Mouse (Mus musculus) retina, postnatal 1 day (tissue): ENCODE results near the gene Tgfa.
A peak's percentile ranks its signal among the peaks of the same experiment; 100 is the strongest.

Experiments
- DNase-seq: peaks from one replicate; pipeline ENCODE4 v3.0.0-alpha.2; 2012

Tgfa gene

GRCm38 (mm10) chr6:86188741-86189480 is 6.1 kb upstream of the Tgfa start:
- DNase-seq: no peak

DNA sequence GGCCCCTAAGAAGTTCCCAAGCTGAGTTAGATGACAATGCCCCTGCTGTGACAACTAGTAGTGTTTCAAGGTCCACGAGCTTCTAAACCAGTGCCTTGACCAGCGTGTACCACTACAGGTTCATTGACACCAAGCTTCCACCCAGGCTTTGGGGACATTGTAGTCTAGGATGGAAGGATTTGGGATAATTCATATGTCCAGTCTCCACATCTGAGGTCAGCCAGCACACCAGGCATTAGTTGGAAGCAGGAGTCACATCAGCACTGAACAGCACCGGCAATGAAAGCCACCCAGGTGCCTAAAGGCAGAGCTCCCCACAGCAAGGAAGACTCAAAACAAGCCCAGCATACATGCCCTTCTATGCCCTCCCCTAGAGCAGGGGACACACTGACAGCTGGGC is 4.4 kb upstream of the Tgfa start:
- no peak for DNase-seq

DNA sequence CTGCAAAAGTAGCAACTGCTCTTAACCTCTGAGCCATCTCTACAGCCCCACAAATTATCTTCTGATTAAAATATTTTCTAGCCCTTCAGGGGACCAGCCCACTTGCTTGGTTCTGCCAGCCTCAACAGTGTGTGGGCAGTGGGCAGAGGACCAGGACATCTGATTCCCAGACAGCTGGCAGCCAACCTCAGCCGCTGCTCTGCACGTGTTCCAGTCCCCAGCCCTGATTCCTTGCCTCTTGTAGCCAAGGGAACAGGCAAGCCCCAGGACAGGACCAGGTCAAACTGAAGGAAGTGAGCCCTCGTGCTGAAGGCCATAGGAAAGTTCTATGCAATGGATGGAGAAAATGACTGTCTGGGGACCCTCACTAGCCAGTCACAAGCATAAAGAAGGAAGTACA is 2.0 kb upstream of the Tgfa start:
- DNase-seq: no peak

DNA sequence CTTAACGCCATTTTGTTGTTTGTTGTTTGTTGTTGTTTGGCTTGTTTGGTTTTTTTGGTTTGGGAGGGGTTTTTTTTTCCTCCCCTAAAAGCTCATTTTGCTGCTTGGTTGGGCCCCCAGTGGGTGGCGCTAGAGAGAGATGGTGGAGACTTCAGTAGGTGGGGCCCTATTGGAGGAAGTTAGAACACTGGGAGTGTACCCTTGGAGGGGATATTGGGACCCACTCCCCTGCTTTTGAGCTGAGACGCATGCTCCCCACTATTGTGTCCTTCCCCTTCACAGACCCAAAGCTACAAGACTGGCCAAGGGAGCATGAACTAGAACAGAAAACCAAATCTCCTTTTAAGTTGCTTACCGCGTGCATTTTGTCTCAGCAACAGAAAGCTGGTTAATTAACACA is 1.1 kb upstream of the Tgfa start:
- peak; percentile 46 for DNase-seq

DNA sequence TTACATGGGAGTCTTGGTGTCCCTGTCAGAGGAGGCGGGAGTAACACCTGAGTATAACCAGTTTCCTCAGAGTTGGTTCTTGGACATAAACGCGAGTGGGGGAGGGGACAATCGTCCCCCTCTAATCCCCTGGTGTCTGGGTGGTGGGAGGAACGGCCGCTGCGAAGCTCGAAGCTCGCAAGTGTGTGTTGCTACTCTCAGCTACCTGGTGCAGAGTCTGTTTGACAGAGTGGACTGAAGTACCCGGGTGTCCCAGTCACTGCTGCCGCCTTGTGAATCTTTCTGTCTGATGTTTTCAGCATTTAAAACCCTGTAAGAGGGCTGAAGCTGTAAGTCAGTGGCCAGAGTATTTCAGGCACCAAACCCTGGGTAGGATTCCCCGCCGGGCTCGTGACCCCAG is 1.0 kb downstream of the Tgfa start:
- peak; percentile 40 for DNase-seq

DNA sequence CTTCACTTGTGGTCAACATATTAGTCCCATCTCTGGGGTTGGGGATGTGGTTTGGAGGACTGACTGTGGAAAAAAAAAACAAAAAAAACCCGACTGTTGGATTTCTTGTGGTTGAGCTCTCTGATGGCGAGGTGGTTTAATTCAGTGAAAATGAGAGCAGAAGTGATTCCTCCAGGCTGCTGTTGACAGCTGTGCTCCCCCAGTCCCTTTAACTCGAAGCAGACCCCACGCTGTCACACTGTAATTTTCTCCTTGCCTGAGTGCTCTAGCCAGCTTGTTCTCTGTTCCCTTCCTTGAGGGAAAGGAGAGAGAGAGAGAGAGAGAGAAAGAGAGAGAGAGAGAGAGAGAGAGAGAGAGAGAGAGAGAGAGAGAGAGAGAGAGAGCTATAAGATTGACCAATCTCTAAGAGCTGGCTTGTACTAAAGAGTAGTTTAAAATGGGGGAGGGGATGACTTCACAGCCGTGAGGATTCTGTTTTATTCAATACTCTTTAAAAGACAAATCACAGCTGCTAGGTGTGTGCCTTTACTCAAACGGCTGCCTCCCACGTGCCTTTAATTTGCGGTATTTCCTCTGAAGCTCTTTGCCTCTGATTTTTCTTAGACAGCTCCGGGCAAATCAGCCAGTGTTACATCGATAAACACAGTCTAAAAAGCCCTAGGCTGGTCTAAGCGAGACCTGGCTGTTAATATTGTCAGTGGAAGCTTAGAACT is 2.3 kb downstream of the Tgfa start:
- peak; percentile 17 for DNase-seq

DNA sequence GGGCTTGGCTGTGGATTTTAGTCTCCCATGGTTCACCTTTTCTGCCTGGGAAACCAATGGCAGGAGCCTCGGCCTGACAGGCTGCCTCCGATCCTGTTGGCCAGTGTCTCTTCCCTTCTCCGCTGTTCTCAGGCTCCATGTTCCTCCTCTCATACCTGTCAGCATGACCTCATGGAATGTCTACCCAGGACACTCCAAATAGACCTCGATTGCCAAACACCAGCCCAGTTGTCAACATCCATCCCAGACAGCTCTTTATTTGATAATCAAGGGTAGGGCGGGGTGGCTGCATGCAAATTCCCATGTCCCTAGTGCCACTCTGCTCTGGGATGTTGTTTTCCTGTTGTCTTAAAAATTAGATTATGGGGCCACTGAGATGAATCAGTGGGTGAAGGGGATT is 5.9 kb downstream of the Tgfa start:
- no peak for DNase-seq

GRCm38 (mm10) chr6:86203101-86203500 is 8.1 kb downstream of the Tgfa start:
- DNase-seq: no peak

GRCm38 (mm10) chr6:86206014-86206413 is 11.0 kb downstream of the Tgfa start:
- DNase-seq: no peak

GRCm38 (mm10) chr6:86206985-86207384 is 12.0 kb downstream of the Tgfa start:
- peak; percentile 44 for DNase-seq

DNA sequence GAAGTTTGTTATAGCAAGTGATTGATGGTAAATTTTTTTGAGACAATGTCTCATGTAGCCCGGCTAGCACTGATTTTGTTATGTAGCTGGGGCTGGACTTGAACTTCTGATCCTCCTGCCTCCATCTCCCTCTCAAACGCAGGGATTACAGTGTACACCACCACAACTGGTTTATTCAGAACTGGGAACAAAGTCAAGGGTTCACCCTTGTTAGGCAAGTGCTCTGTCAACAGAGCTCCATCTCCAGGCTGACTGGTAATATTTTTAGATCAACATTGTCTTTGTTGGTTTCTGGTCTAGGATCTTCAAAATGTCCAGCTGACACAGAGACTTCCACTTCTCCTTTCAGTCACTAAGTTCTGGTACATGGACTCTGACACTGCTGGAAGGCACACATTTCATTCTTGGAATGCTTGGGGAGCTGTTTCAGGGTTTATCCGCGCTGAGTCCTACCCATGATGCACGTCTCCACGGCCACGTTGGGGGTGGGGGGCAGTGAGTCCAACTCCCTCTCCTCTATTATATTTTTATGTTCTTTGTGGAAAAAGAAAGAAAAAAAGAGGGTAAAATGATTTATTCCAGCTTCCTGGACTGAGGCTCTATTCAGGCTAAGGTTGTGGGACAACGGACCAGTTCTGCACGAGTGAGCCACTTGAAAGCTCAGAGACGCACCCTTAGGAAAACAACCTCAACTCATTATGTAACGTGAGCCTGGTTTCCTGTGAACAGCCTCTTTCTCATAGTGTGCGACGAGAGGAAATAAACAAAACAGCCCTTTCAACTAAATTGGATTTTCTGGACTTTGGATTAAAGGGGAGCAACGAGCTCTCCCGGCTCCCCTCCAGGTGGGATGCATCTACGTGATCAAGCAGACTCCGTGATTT is 14.4 kb downstream of the Tgfa start:
- DNase-seq: no peak

GRCm38 (mm10) chr6:86210017-86210408 is 15.0 kb downstream of the Tgfa start:
- DNase-seq: no peak

GRCm38 (mm10) chr6:86210619-86211018 is 15.6 kb downstream of the Tgfa start:
- DNase-seq: no peak

- DNase-seq: no peak
Observed at GRCm38 (mm10) chr6:86211081-86211763, 16.2 kb downstream of the Tgfa start.

GRCm38 (mm10) chr6:86212871-86213640 is 18.0 kb downstream of the Tgfa start:
- no peak for DNase-seq

- DNase-seq: no peak
Observed at GRCm38 (mm10) chr6:86218066-86218465, 23.0 kb downstream of the Tgfa start.

GRCm38 (mm10) chr6:86218739-86219138 is 23.7 kb downstream of the Tgfa start:
- DNase-seq: no peak

DNA sequence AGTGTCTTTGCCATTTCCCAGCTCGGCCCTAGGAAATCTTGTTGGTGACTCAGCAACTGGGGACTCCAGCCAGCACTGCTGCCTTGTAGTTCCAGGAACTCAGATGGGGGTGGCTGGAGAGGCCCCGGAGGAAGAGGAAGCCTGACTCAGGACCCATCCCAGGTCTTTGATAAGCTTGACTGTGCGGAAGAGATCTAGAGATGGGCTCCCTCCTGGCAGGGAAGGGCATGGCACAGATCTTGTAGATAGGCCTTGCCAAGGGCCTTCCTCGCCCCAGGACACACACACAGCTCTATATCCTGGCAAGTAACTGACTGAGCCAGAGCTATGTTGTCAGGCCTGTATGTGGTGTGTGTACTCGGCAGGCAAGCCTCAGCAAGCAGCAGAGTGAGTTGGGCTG is 24.5 kb downstream of the Tgfa start:
- DNase-seq: no peak

DNA sequence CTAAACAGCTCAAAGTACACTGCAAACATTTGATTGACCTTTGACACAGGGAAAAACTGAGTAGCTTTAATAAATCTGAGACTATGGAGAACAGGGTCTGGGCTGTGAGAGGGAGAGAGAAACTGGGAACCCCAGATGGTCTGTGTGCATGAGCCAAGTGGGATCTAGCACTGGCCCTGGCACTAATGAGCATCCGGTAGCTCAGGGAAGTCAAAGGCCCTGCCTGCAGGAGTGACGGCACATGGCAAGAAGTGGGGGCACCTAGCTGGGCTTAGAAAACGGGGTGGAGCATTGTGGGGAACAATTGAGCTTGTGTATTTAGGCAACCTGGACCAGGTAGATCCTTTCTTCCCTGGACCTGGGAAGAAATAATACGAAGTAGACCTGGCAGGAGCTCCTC is 25.1 kb downstream of the Tgfa start:
- DNase-seq: no peak

- no peak for DNase-seq
Observed at GRCm38 (mm10) chr6:86222381-86222780, 27.4 kb downstream of the Tgfa start.

GRCm38 (mm10) chr6:86225604-86226003 is 30.6 kb downstream of the Tgfa start:
- DNase-seq: no peak

DNA sequence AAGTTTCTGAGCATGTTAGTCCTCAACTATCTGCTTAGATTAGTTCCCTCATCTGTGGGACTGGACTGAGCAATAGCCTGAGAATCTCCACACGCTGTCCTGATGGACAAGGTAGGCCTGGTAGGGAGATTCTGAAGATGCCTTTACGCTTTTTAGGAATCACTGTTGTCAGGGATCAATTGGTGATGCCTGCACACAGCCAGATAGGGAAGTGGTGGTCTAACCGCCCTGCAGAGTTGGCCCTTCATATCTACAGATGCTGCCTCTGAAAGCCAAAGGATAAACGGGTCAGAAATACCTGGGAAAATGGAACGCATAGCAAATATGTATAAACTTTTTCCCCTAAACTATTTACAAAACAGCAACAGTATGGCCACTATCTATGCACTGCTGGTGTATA is 37.3 kb downstream of the Tgfa start:
- DNase-seq: no peak
